Mouse (Mus musculus) bone marrow macrophage, adult 2 months (primary cell): ENCODE results near the gene Mark1.

ENCODE experiments used
- CTCF ChIP-seq: IDR thresholded peaks from 2 replicates; pipeline ENCODE4 v1.5.1; 2012; ENCODE audit warnings: low read depth, mild to moderate bottlenecking, low read length, moderate library complexity
- POLR2A ChIP-seq: IDR thresholded peaks from 2 replicates; pipeline ENCODE4 v1.6.1; 2012; ENCODE audit warnings: mild to moderate bottlenecking, low read depth, low read length, borderline replicate concordance

DNA sequence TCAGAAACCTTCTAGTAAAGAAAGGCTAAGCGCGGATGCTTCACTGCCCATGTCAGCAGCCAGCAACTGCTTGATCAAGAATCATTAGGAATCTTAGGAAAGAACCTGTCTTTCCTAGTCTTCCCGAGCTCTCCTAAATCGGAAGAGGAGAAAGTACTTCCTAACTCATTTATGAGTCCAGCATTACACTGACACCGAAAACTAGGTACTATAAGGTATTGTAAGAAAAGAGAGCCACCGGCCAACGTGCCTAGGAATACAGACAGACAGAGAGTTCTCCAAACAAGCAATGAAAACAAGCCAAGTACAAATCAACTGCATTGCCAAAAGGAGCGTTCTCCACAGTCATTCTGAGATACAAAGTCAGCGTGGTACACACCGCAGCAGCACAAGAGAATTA, 8.2 kb downstream of the Mark1 start:
- no peak for TF ChIP-seq POLR2A
- TF ChIP-seq CTCF: no peak
